Mouse (Mus musculus): ENCODE data around the gene Mapk3. TPM values are rescaled to one million over a fixed set of nuclear protein-coding genes. Genes with fewer than 3 reads are reported as not detected.

Mapk3 gene
- total RNA-seq, 2 experiments from 2014 or later: 22.3 to 22.4 TPM

DNA sequence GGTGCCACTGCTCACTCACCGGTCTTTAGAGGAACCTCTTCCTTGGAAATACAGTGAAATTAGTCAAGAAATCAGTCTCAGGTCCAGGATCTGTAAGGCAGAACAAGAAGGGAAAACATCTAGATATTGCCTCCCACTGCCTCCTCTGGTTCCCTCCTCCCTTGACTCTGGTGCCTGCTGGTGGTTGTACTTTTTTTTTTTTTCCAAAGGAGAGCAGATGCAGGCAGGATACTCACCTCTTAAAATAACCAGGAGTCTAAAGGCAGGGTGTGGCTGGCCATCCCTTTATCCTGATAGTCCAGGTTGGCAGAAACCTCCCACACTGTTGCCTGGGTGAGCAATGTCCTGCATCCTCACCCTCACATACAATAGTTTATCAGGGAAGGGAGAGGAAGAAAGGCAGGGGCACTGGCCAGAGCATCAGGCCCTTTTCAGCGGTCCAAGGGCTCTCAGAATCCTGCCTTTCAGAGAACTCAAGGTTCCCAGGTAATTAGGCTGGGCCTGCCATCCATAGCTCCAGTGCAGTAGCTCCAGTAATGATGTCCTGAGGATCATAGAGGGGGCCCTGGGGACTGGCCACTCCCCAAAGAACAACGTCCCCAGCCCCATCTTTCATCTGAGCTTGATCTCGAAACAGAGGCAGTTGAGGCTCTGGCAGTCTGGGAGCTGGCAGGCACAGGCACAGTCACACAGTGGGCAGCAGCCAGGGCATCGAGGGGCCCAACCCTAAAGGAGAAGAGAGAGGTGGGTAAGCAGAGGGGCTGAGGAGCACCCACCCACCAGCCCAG lies 41.1 kb downstream of the Mapk3 start:
- intact Hi-C loops (cut with DNase I): loop anchor here (5.0 kb wide), 1 partner anchor 412 kb away; no protein-coding TSS in a partner anchor
- no peak for TF ChIP-seq CTCF (IDR thresholded peaks at IDR 0.05)
- DNase-seq: peak; percentile 72
- Histone ChIP-seq H3K4me3 (peak overlapping the region; percentile 93), H3K27ac (peak overlapping the region; percentile 99)

DNA sequence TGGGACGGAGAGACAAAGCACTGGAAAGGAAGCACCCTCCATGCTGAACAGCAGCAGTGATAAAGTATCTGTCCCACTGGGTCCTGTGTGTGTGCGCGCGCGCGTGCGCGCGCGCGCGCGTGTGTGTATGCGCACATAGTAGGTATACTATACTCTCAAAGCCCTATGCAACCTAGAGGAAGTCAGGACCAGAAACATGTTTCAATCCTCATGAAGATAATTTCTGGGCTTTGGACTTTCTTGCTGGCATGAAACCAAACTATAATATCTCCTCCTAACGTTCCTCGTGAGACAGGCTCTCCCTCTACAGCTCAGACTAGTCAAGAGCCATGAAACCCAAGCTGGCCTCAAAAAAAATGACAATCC lies 41.6 kb downstream of the Mapk3 start:
- intact Hi-C loops (cut with DNase I): loop anchor here (5.0 kb wide), 1 partner anchor 411 kb away; no protein-coding TSS in a partner anchor
- no peak for TF ChIP-seq CTCF (IDR thresholded peaks at IDR 0.05)

DNA sequence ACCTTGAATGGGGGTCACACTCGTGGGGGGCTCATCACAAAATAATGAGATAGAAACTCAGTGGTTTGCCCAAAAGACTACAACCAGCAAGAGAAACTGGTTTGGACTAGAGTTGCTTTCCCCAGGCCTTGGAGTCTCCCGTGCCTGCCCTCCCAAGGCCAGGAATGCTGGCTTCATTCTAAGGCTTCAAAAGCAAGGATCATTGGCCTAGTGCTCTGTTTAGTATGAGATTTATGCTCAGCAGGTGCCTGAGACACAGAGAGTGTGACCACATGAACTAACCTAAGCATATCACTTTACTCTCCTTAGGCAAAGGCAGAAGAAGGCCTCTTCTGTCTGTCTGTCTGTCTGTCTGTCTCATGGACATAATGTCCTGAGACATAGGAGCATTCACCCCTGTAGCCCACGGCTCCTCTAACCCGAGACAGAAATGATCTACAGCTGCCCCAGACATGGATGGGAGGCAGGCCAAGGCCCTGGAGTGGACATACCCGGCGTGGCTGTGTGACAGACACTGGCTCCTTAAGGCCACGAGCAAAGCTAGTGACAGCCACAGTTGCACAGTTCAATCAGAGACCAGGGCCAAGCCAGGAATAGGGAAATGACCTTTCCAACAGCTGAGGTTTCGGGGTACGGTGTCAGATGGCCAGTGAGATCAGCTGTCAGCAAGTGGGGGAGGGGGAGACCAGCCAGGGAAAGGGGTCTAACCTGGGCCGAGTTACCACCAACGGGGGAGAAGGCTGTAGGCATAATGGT lies 42.9 kb downstream of the Mapk3 start:
- TF ChIP-seq CTCF (IDR thresholded peaks at IDR 0.05): no peak
- peak; percentile 91 for DNase-seq
- H3K4me3 ChIP-seq: peak overlapping the region; percentile 93

More for the DNA sequence above, 41.6 kb downstream of the Mapk3 start:
- H3K27ac ChIP-seq: peak overlapping the region; percentile 99
- no peak for DNase-seq
- H3K4me3 ChIP-seq: peak overlapping the region; percentile 93

DNA sequence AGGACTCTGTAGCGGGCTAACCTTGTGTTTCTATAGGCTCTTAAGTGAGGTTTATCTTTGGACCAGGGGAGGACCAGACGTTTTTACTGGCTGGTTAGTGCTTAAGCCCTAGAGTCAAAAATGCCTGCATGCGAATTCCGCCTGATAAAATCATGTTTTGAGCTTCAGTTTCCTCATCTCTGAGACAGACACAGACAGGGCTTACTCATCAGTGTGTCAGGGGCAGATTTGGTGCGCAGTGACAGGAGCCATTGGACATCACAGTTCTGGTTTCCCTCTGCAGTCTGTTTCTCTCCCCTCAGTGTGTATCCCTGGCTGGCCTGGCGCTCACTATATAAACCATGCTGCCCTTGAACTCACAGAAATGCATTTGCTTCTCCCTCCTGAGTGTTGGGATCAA lies 43.8 kb downstream of the Mapk3 start:
- H3K4me3 ChIP-seq: peak overlapping the region; percentile 44
- DNase-seq: no peak
- TF ChIP-seq CTCF (IDR thresholded peaks at IDR 0.05): no peak
- intact Hi-C loops (cut with DNase I): loop anchor here (5.0 kb wide), 1 partner anchor 409 kb away; no protein-coding TSS in a partner anchor
- H3K27ac ChIP-seq: peak overlapping the region; percentile 99

More for the DNA sequence above, 42.9 kb downstream of the Mapk3 start:
- H3K27ac ChIP-seq: peak overlapping the region; percentile 99
- intact Hi-C loops (cut with DNase I): loop anchor here (5.0 kb wide), 1 partner anchor 410 kb away; no protein-coding TSS in a partner anchor

DNA sequence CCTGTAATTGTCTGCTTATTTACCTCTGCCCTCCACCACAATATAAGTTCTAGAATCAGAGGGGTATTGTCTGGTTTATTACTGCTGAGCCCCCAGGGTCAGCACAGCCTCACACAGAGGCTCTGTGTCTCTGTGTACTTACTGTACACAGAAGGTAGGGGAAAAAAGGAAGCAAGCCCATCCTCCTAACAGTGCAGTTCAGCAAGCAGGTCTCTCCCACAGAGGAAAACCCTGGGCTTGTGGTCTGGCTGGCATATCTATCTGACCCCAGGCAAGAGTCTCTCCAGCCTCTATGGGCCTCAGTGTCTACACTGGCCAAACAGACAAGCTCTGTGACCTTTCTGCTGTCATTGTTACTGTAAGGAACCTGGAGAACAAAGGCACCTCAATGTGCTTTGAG lies 44.4 kb downstream of the Mapk3 start:
- Histone ChIP-seq H3K27ac (peak overlapping the region; percentile 99), H3K4me3 (peak overlapping the region; percentile 44)
- DNase-seq: no peak
- no peak for TF ChIP-seq CTCF (IDR thresholded peaks at IDR 0.05)
- intact Hi-C loops (cut with DNase I): loop anchor here (5.0 kb wide), 1 partner anchor 409 kb away; no protein-coding TSS in a partner anchor

DNA sequence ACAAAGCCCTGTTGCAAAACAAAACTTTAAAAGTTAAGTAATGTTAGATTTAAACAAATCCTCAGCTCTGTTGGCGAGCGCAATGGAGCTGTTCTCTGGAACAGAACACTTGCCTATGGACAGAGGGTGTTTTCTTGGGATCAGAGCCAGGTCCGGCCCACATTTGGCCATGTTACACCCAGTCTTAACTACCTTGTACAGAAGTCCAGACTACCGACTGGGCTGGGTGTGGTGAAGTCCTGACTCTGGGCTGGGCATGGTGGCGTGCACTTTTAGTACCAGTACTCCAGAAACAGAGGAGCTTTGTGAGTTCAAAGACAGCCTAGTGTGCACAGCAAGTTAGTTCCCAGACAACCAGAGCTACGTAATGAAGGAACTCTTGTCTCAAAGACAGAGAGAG lies 47.6 kb downstream of the Mapk3 start:
- H3K4me3 ChIP-seq: peak overlapping the region; percentile 85
- intact Hi-C loops (cut with DNase I): no loop called here
- peak; percentile 80 for DNase-seq
- TF ChIP-seq CTCF (IDR thresholded peaks at IDR 0.05): no peak
- peak overlapping the region; percentile 99 for H3K27ac ChIP-seq

DNA sequence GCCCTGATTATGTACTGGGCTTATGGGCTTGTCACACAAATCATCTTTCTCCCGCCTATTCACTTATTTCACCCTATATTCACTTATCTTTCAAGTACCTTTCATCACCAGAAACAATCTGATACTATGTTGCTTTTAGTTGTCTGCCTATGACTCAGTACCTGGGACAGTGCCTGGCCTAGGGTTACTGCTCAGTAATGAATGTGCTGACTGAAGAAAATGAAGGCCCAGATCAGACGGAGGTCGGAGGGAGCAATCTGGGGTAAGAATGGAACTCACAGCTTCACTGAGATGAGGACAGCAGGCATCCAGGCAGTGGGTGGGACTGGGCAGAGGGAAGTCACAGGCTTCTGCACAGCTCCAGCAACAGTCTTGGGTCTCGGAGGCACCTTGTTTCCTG lies 48.0 kb downstream of the Mapk3 start:
- peak overlapping the region; percentile 99 for H3K27ac ChIP-seq
- H3K4me3 ChIP-seq: peak overlapping the region; percentile 85
- intact Hi-C loops (cut with DNase I): no loop called here
- peak; percentile 84 for DNase-seq
- TF ChIP-seq CTCF (IDR thresholded peaks at IDR 0.05): no peak

DNA sequence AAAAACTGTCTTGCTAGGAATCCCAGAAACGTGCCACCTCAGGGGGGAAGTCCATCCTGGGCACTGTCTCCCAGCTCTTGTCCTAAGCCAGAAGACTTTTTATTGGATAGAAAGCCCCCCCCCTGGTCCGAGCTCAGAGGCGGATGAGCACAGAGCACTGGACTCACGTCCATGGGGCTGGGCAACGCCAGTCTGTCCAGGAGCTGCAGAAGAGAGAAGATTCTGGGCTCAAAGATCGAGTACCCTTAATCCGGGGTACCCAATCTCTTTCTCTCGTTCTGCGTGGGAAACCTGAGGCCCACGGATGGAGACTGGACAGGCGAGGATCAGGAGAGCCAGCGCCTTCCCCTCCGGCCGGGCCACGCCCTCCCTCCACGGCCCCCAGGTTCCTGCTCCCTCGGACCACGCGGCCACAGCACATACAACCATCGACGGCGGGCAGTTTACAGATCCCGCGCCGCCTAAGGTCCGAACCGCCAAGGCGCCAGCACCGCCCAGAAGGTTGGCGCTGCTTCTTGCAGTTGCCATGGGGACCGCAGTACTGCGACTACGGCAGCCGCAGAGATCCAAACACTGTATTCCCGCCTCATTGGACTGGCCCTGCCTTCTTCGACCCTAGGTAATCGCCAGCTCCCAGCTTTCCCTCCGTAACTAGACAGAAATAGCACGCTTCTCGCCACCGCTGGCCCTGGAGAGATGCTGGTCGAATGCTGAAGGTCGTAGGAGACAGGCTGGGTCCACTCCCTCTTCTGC lies 49.5 kb downstream of the Mapk3 start:
- DNase-seq: peak; percentile 93
- Histone ChIP-seq H3K4me3 (peak overlapping the region; percentile 85), H3K27ac (peak overlapping the region; percentile 99)
- peak; percentile 11; the same call in 1 of the 2 replicates for TF ChIP-seq CTCF (IDR thresholded peaks at IDR 0.05)
- intact Hi-C loops (cut with DNase I): no loop called here

DNA sequence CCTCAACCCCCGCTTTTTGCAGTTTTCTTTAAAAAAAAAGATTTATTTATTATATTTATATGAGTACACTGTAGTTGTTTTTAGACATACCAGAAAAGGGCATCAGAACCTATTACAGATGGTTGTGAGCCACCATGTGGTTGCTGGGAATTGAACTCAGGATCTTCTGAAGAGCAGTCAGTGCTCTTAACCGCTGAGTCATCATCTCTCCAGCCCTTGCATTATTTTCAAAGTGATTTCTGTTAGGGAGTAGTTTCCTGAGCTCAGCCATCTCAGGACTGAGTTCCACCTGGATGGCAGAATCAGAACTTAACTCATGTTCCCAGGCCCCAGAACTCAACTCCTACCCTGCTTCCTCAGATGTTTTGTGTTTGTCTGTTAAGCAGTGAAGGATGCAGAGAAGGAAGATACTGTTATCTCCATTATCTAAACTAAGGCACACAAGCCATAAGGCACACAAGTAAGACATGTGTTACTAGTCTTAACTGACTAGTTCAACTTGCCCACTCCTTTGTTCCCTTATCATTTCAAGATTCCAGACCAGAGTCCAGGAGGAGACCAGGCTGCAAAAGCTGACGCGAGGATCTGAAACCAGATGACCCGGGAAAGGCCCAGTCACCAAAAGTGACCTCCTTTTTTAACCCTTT lies 50.4 kb downstream of the Mapk3 start:
- TF ChIP-seq CTCF (IDR thresholded peaks at IDR 0.05): no peak
- peak overlapping the region; percentile 85 for H3K4me3 ChIP-seq
- intact Hi-C loops (cut with DNase I): no loop called here

More for the DNA sequence above, 50.4 kb downstream of the Mapk3 start:
- DNase-seq: no peak
- peak overlapping the region; percentile 99 for H3K27ac ChIP-seq

Other genes starting within 250 kb of the Mapk3 start
- 100 to 1,000 TPM; 153 to 163 TPM for gene Eif3c, start 193.2 kb upstream of the Mapk3 start, total RNA-seq (2021)
- under 1 TPM; 0.38 to 0.78 TPM for gene Apobr, start 174.7 kb upstream of the Mapk3 start, total RNA-seq (2021)
- 10 to 100 TPM in 1 of 2 experiments, 1 to 10 TPM in 1; 9.1 to 13.4 TPM for gene Cln3, start 173.8 kb upstream of the Mapk3 start, total RNA-seq (2021)
- gene Il27, start 164.7 kb upstream of the Mapk3 start, total RNA-seq (2021): not detected
- 10 to 100 TPM in 1 of 2 experiments, 1 to 10 TPM in 1; 8.8 to 10.9 TPM for gene Nupr1, start 128.7 kb upstream of the Mapk3 start, total RNA-seq (2021)
- gene Sgf29, start 110.3 kb upstream of the Mapk3 start, total RNA-seq (2021): 10 to 100 TPM; 30.0 to 34.1 TPM
- gene Sult1a1, start 83.2 kb upstream of the Mapk3 start, total RNA-seq (2021): 10 to 100 TPM; 16.6 to 16.8 TPM
- 10 to 100 TPM; 35.1 to 36.9 TPM for gene Bola2, start 64.2 kb upstream of the Mapk3 start, total RNA-seq (2021)
- gene Slx1b, start 63.8 kb upstream of the Mapk3 start, total RNA-seq (2021): 1 to 10 TPM; 2.7 to 3.3 TPM
- gene Coro1a, start 51.8 kb upstream of the Mapk3 start, total RNA-seq (2021): 1 to 10 TPM; 2.3 to 2.4 TPM
- gene Gdpd3, start 6.7 kb downstream of the Mapk3 start, total RNA-seq (2021): 1 to 10 TPM in 1 of 2 experiments, under 1 TPM in 1; 0.67 to 1.3 TPM
- gene Ypel3, start 17.4 kb downstream of the Mapk3 start, total RNA-seq (2021): 10 to 100 TPM; 74.6 to 93.1 TPM
- under 1 TPM; 0.42 to 0.48 TPM for gene Tbx6, start 21.9 kb downstream of the Mapk3 start, total RNA-seq (2021)
- gene Ppp4c, start 32.9 kb downstream of the Mapk3 start, total RNA-seq (2021): 10 to 100 TPM; 22.8 to 25.7 TPM
- 10 to 100 TPM; 61.1 to 64.6 TPM for gene Fam57b, start 38.1 kb downstream of the Mapk3 start, total RNA-seq (2021)
- gene 4930451I11Rik, start 72.0 kb downstream of the Mapk3 start, total RNA-seq (2021): not detected
- not detected for gene Doc2a, start 87.8 kb downstream of the Mapk3 start, total RNA-seq (2021)
- gene Hirip3, start 102.4 kb downstream of the Mapk3 start, total RNA-seq (2021): 1 to 10 TPM; 5.3 to 6.3 TPM
- gene Ino80e, start 102.8 kb downstream of the Mapk3 start, total RNA-seq (2021): 10 to 100 TPM in 1 of 2 experiments, 1 to 10 TPM in 1; 8.7 to 12.9 TPM
- 10 to 100 TPM; 22.3 to 23.5 TPM for gene Taok2, start 125.1 kb downstream of the Mapk3 start, total RNA-seq (2021)
- 10 to 100 TPM; 10.9 to 11.3 TPM for gene Tmem219, start 163.3 kb downstream of the Mapk3 start, total RNA-seq (2021)
- 1 to 10 TPM; 2.5 to 2.9 TPM for gene Kctd13, start 169.3 kb downstream of the Mapk3 start, total RNA-seq (2021)
- gene Asphd1, start 190.0 kb downstream of the Mapk3 start, total RNA-seq (2021): not detected
- gene Sez6l2, start 191.0 kb downstream of the Mapk3 start, total RNA-seq (2021): 1 to 10 TPM; 1.1 to 1.4 TPM
- gene Cdipt, start 216.3 kb downstream of the Mapk3 start, total RNA-seq (2021): 10 to 100 TPM; 29.3 to 41.0 TPM
- under 1 TPM in 1 of 2 experiments, not detected in 1; 0.47 TPM for gene Cdiptos, start 216.5 kb downstream of the Mapk3 start, total RNA-seq (2021)

All from gastrocnemius, adult 2 months (tissue).